Mouse (Mus musculus): ENCODE measurements around the gene Aen. TPM values are rescaled to one million over a fixed set of nuclear protein-coding genes. Genes with fewer than 3 reads are reported as not detected.

Gene Aen
- 10 to 100 TPM; 20.1 to 24.7 (median 21.9) TPM for total RNA-seq (2022)

GRCm38 (mm10) chr7:78895653-78896333, at the start of gene Aen:
Gene Aen (plus strand): TSS chr7:78895854.
- DNase-seq (ENCODE audit: low spot score in 2 of 2): peak; percentile 90 to 97

GRCm38 (mm10) chr7:78846066-78846716, 49.5 kb upstream of the Aen start:
- no peak for DNase-seq (ENCODE audit: low spot score in 2 of 2)

- peak; percentile 83 to 84 for DNase-seq (ENCODE audit: low spot score in 2 of 2)
Observed at GRCm38 (mm10) chr7:78846737-78847434, 48.8 kb upstream of the Aen start, which contains the start of gene Det1. Gene Det1 (minus strand): TSS chr7:78847263.

- DNase-seq (ENCODE audit: low spot score in 2 of 2): no peak
Observed at GRCm38 (mm10) chr7:78854051-78854450, 41.6 kb upstream of the Aen start.

GRCm38 (mm10) chr7:78855044-78855655, 40.5 kb upstream of the Aen start:
- DNase-seq (ENCODE audit: low spot score in 2 of 2): no peak

- no peak for DNase-seq (ENCODE audit: low spot score in 2 of 2)
Observed at GRCm38 (mm10) chr7:78863796-78864445, 31.7 kb upstream of the Aen start.

GRCm38 (mm10) chr7:78864446-78864802, 31.2 kb upstream of the Aen start:
- no peak for DNase-seq (ENCODE audit: low spot score in 2 of 2)

- no peak for DNase-seq (ENCODE audit: low spot score in 2 of 2)
Observed at GRCm38 (mm10) chr7:78865212-78865949, 30.3 kb upstream of the Aen start.

GRCm38 (mm10) chr7:78868731-78869130, 26.9 kb upstream of the Aen start:
- DNase-seq (ENCODE audit: low spot score in 2 of 2): no peak

- DNase-seq (ENCODE audit: low spot score in 2 of 2): no peak
Observed at GRCm38 (mm10) chr7:78872366-78872765, 23.3 kb upstream of the Aen start.

GRCm38 (mm10) chr7:78872831-78873230, 22.8 kb upstream of the Aen start:
- DNase-seq (ENCODE audit: low spot score in 2 of 2): no peak

GRCm38 (mm10) chr7:78881607-78882468, 13.8 kb upstream of the Aen start:
- no peak for DNase-seq (ENCODE audit: low spot score in 2 of 2)

GRCm38 (mm10) chr7:78882469-78882837, 13.2 kb upstream of the Aen start:
- no peak for DNase-seq (ENCODE audit: low spot score in 2 of 2)

GRCm38 (mm10) chr7:78883016-78883725, 12.5 kb upstream of the Aen start:
- DNase-seq (ENCODE audit: low spot score in 2 of 2): no peak

GRCm38 (mm10) chr7:78883726-78884060, 12.0 kb upstream of the Aen start:
- no peak for DNase-seq (ENCODE audit: low spot score in 2 of 2)

- DNase-seq (ENCODE audit: low spot score in 2 of 2): no peak
Observed at GRCm38 (mm10) chr7:78884139-78884538, 11.5 kb upstream of the Aen start.

- DNase-seq (ENCODE audit: low spot score in 2 of 2): no peak
Observed at GRCm38 (mm10) chr7:78885404-78885803, 10.2 kb upstream of the Aen start.

GRCm38 (mm10) chr7:78886496-78886895, 9.2 kb upstream of the Aen start:
- DNase-seq (ENCODE audit: low spot score in 2 of 2): no peak

GRCm38 (mm10) chr7:78887431-78887842, 8.2 kb upstream of the Aen start:
- DNase-seq (ENCODE audit: low spot score in 2 of 2): no peak

All from left cerebral cortex, adult 8-10 months (tissue).